Mouse (Mus musculus) limb, embryonic 10.5 days (tissue): ENCODE data around the gene Fads3. TPM values are rescaled to one million over a fixed set of nuclear protein-coding genes. Genes with fewer than 3 reads are reported as not detected.
A peak's percentile ranks its signal among the peaks of the same experiment; 100 is the strongest.

ENCODE experiments used
- DNase-seq: peaks from one replicate; pipeline ENCODE4 v3.0.0-alpha.2; 2017; ENCODE audit warnings: low spot score
- H3K27ac ChIP-seq: fragments of 300-500 bp; sonication (generic); 2 replicates; pipeline ENCODE4 v1.5.1; 2016; ENCODE audit warnings: mild to moderate bottlenecking
- H3K27me3 ChIP-seq: fragments of 300-500 bp; sonication (generic); 2 replicates; pipeline ENCODE4 v1.6.1; 2016; ENCODE audit warnings: low read depth, mild to moderate bottlenecking; ENCODE audit not compliant: poor library complexity, severe bottlenecking
- H3K36me3 ChIP-seq: fragments of 300-500 bp; sonication (generic); 2 replicates; pipeline ENCODE4 v1.6.1; 2016; ENCODE audit warnings: mild to moderate bottlenecking, moderate library complexity
- H3K4me1 ChIP-seq: fragments of 300-500 bp; sonication (generic); 2 replicates; pipeline ENCODE4 v1.6.1; 2016
- H3K4me3 ChIP-seq: fragments of 300-500 bp; sonication (generic); 2 replicates; pipeline ENCODE4 v1.5.1; 2016; ENCODE audit warnings: mild to moderate bottlenecking, moderate library complexity
- H3K9me3 ChIP-seq: fragments of 300-500 bp; sonication (generic); replicated peaks from 2 replicates; pipeline ENCODE4 v1.6.1; 2016; ENCODE audit warnings: mild to moderate bottlenecking
- WGBS: fragments of 180-500 bp; shearing (Covaris S2); methylation state at CpG from one replicate; pipeline ENCODE4 v1.1.7; 2016; 5-methylcytosine and 5-hydroxymethylcytosine counted together
- polyA plus RNA-seq: library from polyadenylated mRNA; unstranded; fragments of >200 nt; fragmentation: Nextera tagmentation; extraction: Ambion mirVana; gene quantifications from 2 replicates; pipeline ENCODE4 v1.2.1, GENCODE M21; 2016

Gene Fads3
- polyA plus RNA-seq, 1 experiment from 2014 or later, result 2.4 TPM

GRCm38 (mm10) chr19:10013348-10013747, 28.0 kb upstream of the Fads3 start:
- Histone ChIP-seq H3K27ac (peak overlapping the region; percentile 93), H3K9me3 (no peaks in the 10 kb centered on the region), H3K4me1 (peaks cover 58% of the 10 kb centered on the region), H3K27me3 (no peaks in the 10 kb centered on the region), H3K36me3 (no peaks in the 10 kb centered on the region), H3K4me3 (peak overlapping the region; percentile 24)
- DNase-seq, result peak; percentile 57
- 17% methylated on average over 3 of the region's 3 CpGs for WGBS

- H3K4me1 ChIP-seq, result peaks cover 64% of the 10 kb centered on the region
- 2% methylated on average over 5 of the region's 5 CpGs for WGBS
These were observed 27.5 kb upstream of the Fads3 start for GRCm38 (mm10) chr19:10013913-10014312.

GRCm38 (mm10) chr19:10014824-10015223, 26.5 kb upstream of the Fads3 start:
- peak overlapping the region; percentile 93 for H3K27ac ChIP-seq
- H3K36me3 ChIP-seq, result no peaks in the 10 kb centered on the region
- H3K4me1 ChIP-seq, result peaks cover 72% of the 10 kb centered on the region
- 85% methylated on average over 13 of the region's 13 CpGs for WGBS
- H3K27me3 ChIP-seq, result no peaks in the 10 kb centered on the region; the same call in 1 of the 2 replicates
- peak overlapping the region; percentile 8; the same call in 1 of the 2 replicates for H3K4me3 ChIP-seq
- DNase-seq, result no peak
- H3K9me3 ChIP-seq, result no peaks in the 10 kb centered on the region

More at GRCm38 (mm10) chr19:10013913-10014312, 27.5 kb upstream of the Fads3 start:
- peak overlapping the region; percentile 93 for H3K27ac ChIP-seq
- DNase-seq, result peak; percentile 90
- H3K27me3 ChIP-seq, result no peaks in the 10 kb centered on the region
- H3K9me3 ChIP-seq, result no peaks in the 10 kb centered on the region
- peak overlapping the region; percentile 24; the same call in 1 of the 2 replicates for H3K4me3 ChIP-seq
- H3K36me3 ChIP-seq, result no peaks in the 10 kb centered on the region

- WGBS, result 80% methylated on average over 4 of the region's 4 CpGs
- no peaks in the 10 kb centered on the region; the same call in 1 of the 2 replicates for H3K27me3 ChIP-seq
- peak overlapping the region; percentile 93 for H3K27ac ChIP-seq
- no peaks in the 10 kb centered on the region for H3K36me3 ChIP-seq
- peaks cover 72% of the 10 kb centered on the region for H3K4me1 ChIP-seq
- peak overlapping the region; percentile 9; the same call in 1 of the 2 replicates for H3K4me3 ChIP-seq
- DNase-seq, result no peak
- H3K9me3 ChIP-seq, result no peaks in the 10 kb centered on the region
These were observed 25.9 kb upstream of the Fads3 start for GRCm38 (mm10) chr19:10015442-10015841.

GRCm38 (mm10) chr19:10016151-10016550, 25.2 kb upstream of the Fads3 start:
- no peaks in the 10 kb centered on the region; the same call in 1 of the 2 replicates for H3K27me3 ChIP-seq
- no peak for DNase-seq
- peak overlapping the region; percentile 9 for H3K4me3 ChIP-seq
- H3K36me3 ChIP-seq, result no peaks in the 10 kb centered on the region
- peaks cover 70% of the 10 kb centered on the region for H3K4me1 ChIP-seq
- peak overlapping the region; percentile 93 for H3K27ac ChIP-seq
- 85% methylated on average over 4 of the region's 4 CpGs for WGBS
- H3K9me3 ChIP-seq, result no peaks in the 10 kb centered on the region

- H3K27me3 ChIP-seq, result no peaks in the 10 kb centered on the region; the same call in 1 of the 2 replicates
- H3K4me1 ChIP-seq, result peaks cover 79% of the 10 kb centered on the region
- peak overlapping the region; percentile 72 for H3K4me3 ChIP-seq
- H3K9me3 ChIP-seq, result no peaks in the 10 kb centered on the region
- 5% methylated on average over 44 of the region's 44 CpGs for WGBS
- H3K27ac ChIP-seq, result peak overlapping the region; percentile 93
- DNase-seq, result peak; percentile 95
- H3K36me3 ChIP-seq, result no peaks in the 10 kb centered on the region
These were observed 23.5 kb upstream of the Fads3 start for GRCm38 (mm10) chr19:10017637-10018526.

GRCm38 (mm10) chr19:10018527-10018818, 22.9 kb upstream of the Fads3 start:
- Histone ChIP-seq H3K27me3 (no peaks in the 10 kb centered on the region; the same call in 1 of the 2 replicates), H3K36me3 (no peaks in the 10 kb centered on the region), H3K4me3 (peak overlapping the region; percentile 72), H3K27ac (peak overlapping the region; percentile 93), H3K4me1 (peaks cover 79% of the 10 kb centered on the region), H3K9me3 (no peaks in the 10 kb centered on the region)
- no peak for DNase-seq
- WGBS, result 6% methylated on average over 3 of the region's 3 CpGs

GRCm38 (mm10) chr19:10019214-10019760, 22.1 kb upstream of the Fads3 start:
- 64% methylated on average over 4 of the region's 4 CpGs for WGBS
- no peaks in the 10 kb centered on the region for H3K9me3 ChIP-seq
- 0 out of 2 replicates have a peak, but pooled peaks cover 2% of the 10 kb centered on the region for H3K36me3 ChIP-seq
- no peak for DNase-seq
- peak overlapping the region; percentile 72 for H3K4me3 ChIP-seq
- peak overlapping the region; percentile 93 for H3K27ac ChIP-seq
- peaks cover 75% of the 10 kb centered on the region for H3K4me1 ChIP-seq
- no peaks in the 10 kb centered on the region; the same call in 1 of the 2 replicates for H3K27me3 ChIP-seq

- 84% methylated on average over 2 of the region's 2 CpGs for WGBS
- H3K4me1 ChIP-seq, result peaks cover 72% of the 10 kb centered on the region
- no peak overlapping the region for H3K4me3 ChIP-seq
- no peaks in the 10 kb centered on the region; the same call in 1 of the 2 replicates for H3K27me3 ChIP-seq
- no peaks in the 10 kb centered on the region for H3K9me3 ChIP-seq
- no peak for DNase-seq
- peak overlapping the region; percentile 66 for H3K27ac ChIP-seq
- H3K36me3 ChIP-seq, result peaks cover 11% of the 10 kb centered on the region
These were observed 19.4 kb upstream of the Fads3 start for GRCm38 (mm10) chr19:10021981-10022380.

- no peaks in the 10 kb centered on the region for H3K9me3 ChIP-seq
- peaks cover 17% of the 10 kb centered on the region for H3K36me3 ChIP-seq
- 75% methylated on average over 5 of the region's 5 CpGs for WGBS
- DNase-seq, result no peak
- no peak overlapping the region for H3K4me3 ChIP-seq
- no peaks in the 10 kb centered on the region; the same call in 1 of the 2 replicates for H3K27me3 ChIP-seq
- H3K4me1 ChIP-seq, result peaks cover 66% of the 10 kb centered on the region
- peak overlapping the region; percentile 66 for H3K27ac ChIP-seq
These were observed 18.7 kb upstream of the Fads3 start for GRCm38 (mm10) chr19:10022414-10023303.

GRCm38 (mm10) chr19:10023304-10023758, 18.0 kb upstream of the Fads3 start:
- peak overlapping the region; percentile 66 for H3K27ac ChIP-seq
- H3K27me3 ChIP-seq, result no peaks in the 10 kb centered on the region; the same call in 1 of the 2 replicates
- H3K9me3 ChIP-seq, result no peaks in the 10 kb centered on the region
- no peak for DNase-seq
- WGBS, result 72% methylated on average over 9 of the region's 9 CpGs
- peaks cover 24% of the 10 kb centered on the region for H3K36me3 ChIP-seq
- peaks cover 59% of the 10 kb centered on the region for H3K4me1 ChIP-seq
- no peak overlapping the region for H3K4me3 ChIP-seq

GRCm38 (mm10) chr19:10025169-10025875, 16.0 kb upstream of the Fads3 start:
- H3K4me3 ChIP-seq, result no peak overlapping the region
- H3K27me3 ChIP-seq, result no peaks in the 10 kb centered on the region
- peak overlapping the region; percentile 76 for H3K27ac ChIP-seq
- WGBS, result 29% methylated on average over 8 of the region's 8 CpGs
- no peaks in the 10 kb centered on the region for H3K9me3 ChIP-seq
- peaks cover 42% of the 10 kb centered on the region for H3K36me3 ChIP-seq
- DNase-seq, result no peak
- peaks cover 42% of the 10 kb centered on the region for H3K4me1 ChIP-seq
